Mouse (Mus musculus) frontal cortex, postnatal 25 days (tissue): Measurements from ENCODE around the gene Zc3h12a.

ENCODE experiments used
- DNase-seq, 2 experiments: peaks; one replicate each; pipeline ENCODE4 v3.0.0; 2022; ENCODE audit warnings: low spot score in 2 of 2

Gene Zc3h12a

DNA sequence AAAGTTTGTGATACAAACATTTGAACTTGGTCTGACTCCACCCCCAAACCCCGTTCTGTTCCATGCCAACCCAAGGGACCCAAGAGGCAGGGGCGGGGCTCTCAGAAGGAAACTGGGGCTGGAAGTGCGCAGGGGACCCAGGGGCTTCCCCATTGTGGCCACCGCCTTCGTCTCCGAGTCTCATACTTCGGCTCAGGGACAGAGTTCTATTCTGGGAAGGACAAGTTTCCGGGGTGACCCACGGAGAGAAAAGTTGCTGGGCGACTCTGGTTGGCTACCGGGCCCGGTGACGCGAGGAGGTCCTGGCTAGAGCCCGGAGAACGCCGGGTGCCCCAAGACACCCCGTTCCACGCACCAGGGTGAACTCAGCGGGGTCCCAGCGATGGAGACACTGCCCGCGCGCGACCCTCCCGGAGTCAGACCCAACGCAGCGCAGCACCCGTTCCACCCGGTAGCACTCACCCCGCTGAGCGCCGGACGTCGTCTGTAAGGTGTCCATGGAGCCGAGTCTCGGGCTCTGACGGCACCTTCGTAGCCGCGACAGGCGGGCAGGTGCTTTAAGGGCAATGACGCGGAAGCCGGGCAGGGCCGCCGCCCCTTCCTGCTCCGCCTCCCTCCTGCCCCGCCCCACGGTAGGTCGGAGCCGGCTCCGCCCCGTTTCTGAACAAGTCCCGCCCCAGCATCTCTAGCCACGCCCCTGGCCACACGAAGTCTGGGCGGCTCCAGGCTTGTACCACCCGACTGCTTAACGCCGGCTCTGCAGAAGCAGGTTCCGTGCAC is at the start of gene Zc3h12a:
Gene Zc3h12a, minus strand, starts transcription at position 536 of the 780 bp plus-strand sequence.
- DNase-seq, result peak in 1 of 2 experiments; percentile 50

DNA sequence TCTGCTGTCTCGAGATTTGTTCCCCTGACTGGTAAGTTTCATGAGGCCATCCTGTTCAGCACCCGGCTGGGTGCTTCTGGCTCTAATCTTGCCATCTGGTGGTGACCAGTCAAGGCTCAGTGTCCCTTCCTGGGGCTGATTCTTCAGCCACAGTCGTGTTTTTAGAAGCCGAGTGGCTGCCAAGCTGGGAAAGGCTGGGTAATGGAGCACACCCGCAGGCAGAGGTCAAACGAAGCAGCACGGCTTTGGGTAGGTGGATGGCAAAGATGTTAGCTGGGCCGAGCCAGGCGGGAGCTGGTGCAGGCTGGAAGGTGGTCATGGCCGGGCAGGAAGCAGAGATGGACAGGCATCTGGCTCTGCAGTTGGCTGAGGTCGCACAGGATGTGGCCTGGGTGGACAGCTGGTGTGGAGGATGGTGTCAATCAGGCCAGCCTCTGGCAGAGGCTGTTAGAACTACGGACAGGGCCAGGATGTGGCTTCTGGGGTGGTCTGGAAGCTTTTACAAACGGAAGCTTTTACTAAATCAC is 49.1 kb upstream of the Zc3h12a start:
- DNase-seq, result no peak

GRCm38 (mm10) chr4:125176190-125176589 is 48.5 kb upstream of the Zc3h12a start:
- DNase-seq, result no peak

DNA sequence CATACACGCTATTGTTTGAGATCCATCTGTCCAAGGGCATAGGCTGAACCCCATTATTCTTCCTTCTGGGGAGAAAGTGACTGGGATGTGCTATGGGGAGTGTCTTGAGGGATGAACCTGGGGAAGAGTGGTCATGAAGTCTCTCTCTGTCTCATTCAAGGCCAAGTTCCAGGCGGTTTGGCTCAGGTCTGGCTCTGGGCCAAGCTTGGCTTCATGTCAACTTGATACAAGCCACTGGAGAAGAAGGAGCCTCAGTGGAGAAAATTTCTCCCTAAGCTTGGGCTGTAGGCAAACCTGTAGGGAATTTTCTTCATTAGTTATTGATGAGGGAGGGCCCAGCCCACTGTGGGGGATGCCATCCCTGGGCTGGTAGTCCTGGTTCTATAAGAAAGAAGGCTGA is 48.0 kb upstream of the Zc3h12a start:
- no peak for DNase-seq

GRCm38 (mm10) chr4:125174516-125175185 is 47.0 kb upstream of the Zc3h12a start:
- DNase-seq, result no peak

GRCm38 (mm10) chr4:125173150-125173549 is 45.5 kb upstream of the Zc3h12a start:
- DNase-seq, result no peak

GRCm38 (mm10) chr4:125172736-125173135 is 45.1 kb upstream of the Zc3h12a start:
- no peak for DNase-seq

GRCm38 (mm10) chr4:125167723-125168122 is 40.1 kb upstream of the Zc3h12a start:
- DNase-seq, result no peak

DNA sequence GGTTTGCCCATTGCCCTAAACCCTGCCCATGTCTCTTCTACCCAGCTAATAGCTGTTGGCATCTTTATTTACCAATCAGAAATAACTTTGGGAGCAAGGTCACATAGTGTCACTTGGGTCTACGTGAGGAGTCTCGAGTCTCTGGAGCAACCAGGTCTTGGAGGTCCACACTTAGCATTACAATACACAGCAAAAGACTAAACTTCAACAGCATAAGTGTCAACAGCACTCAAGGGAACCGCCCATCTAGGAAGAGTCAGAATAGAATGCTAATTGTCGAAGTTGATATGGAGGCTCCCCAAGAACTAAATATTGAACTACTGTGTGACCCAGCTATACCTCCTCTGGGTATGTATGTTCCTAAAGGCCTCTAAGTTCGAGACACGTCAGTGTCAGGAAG is 37.2 kb upstream of the Zc3h12a start:
- DNase-seq, result no peak

GRCm38 (mm10) chr4:125162701-125163100 is 35.1 kb upstream of the Zc3h12a start:
- DNase-seq, result no peak

GRCm38 (mm10) chr4:125161392-125161791 is 33.8 kb upstream of the Zc3h12a start:
- DNase-seq, result no peak

DNA sequence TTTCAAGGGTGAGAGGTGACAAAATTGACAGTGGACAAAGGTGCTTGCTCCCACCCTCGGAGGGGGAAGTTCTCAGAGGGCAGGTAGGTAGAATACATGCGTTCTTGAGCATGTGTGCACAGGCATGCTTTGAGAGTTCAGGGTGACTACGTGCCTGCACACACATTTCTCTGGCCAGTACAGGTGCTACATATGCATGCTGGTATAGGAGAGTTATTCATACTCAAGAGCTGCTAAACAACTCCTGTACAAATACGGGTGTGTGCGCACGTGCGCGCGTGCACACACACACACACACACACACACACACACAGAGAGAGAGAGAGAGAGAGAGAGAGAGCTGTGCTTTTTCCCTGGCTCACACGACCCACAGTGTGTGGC is 33.3 kb upstream of the Zc3h12a start:
- DNase-seq, result no peak

DNA sequence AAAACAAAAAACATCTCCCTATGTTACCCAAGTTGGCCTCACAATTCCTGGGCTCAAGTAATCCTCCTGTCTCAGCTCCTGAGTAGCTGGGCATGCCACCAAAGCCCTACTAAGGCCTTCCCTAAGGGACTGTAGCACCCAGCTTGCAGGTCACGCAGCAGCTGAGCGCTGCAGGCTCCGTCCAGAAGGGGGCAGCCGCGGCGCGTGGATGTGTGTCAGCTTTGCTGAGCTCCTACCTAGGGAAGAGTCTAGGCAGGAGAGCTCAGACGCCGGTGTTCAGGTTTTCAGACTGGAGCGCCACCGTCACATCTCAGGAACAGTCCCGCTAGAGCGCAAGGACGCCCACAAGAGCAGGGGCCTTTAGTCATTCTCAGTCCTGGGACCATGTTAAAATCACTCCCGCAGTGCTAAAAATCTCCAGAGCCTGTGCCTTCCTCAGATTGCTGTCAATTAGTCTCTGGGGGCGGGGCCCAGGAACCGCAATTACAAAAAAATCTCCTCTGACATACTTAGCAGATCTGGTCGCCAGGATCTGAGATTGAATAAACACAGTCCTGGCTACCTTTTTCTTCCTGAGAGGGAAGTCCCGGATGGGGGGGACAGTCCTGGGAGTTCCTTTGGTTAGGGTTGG is 32.8 kb upstream of the Zc3h12a start:
- DNase-seq, result peak; percentile 88 to 94

DNA sequence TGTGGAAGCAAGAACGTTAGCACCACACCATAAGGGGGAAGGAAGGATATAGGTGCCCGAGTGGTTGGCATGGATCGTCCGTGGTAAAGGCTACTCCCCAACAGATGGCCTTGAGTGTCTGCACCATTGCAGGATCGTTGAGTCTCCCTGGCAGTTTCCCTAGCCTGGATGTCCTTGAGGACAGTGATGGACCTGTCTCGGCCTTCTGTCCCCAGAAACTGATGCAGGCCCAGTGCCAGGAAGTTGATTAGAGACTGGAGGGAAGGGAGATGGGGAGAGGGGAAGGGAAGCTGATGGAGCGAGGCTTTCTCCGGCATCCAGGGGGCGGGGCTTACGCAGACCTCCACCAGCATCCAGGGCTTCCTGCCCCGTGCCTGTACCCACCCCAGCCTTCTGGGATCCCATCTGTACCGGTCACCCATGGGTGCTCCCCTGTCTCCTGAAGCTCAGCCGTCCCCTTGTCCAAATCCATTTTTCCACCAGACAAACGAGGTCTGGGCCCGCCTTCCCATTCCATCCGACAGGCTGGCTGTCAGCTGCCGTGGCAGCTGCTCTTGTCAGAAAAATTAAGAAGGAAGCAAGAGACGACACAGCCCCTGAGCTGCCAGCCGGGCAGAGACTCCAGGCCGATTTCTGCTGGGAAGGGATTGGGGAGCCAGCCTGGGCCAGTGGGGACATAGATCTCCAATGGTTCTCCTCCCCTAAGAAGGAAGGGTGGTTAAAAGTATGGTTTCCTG is 31.1 kb upstream of the Zc3h12a start:
- no peak for DNase-seq

- DNase-seq, result no peak
Measured at GRCm38 (mm10) chr4:125158081-125158480, 30.4 kb upstream of the Zc3h12a start.

GRCm38 (mm10) chr4:125157322-125157721 is 29.7 kb upstream of the Zc3h12a start:
- DNase-seq, result no peak

GRCm38 (mm10) chr4:125155646-125156045 is 28.0 kb upstream of the Zc3h12a start:
- DNase-seq, result no peak

DNA sequence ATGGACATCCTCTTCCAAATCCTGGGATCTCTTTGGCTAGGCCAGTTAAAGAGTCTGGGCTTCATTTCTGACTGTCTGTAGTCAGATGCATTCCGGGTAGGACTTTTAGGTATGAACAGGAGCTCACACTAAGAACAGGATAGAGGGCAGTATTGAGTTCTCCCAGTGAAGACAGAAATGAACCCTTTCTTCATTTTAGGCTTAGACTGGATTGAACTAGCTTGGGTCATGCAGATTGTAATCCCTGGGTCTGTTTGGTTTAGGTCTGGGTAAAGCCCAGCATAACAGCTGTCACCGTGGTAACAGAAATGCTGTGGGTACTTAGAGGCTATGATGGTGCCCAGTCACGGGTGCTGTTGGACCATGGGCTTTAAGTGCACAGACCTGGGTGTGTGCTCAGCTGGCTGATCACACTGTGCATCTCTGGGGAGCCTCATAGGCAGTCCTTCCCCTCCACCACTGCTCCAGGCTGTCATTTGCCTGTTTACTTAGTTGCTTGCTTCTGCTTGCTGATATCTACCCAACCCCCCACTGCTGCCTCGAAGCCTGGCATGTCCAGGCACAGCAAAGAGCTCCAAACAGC is 26.1 kb upstream of the Zc3h12a start:
- no peak for DNase-seq

DNA sequence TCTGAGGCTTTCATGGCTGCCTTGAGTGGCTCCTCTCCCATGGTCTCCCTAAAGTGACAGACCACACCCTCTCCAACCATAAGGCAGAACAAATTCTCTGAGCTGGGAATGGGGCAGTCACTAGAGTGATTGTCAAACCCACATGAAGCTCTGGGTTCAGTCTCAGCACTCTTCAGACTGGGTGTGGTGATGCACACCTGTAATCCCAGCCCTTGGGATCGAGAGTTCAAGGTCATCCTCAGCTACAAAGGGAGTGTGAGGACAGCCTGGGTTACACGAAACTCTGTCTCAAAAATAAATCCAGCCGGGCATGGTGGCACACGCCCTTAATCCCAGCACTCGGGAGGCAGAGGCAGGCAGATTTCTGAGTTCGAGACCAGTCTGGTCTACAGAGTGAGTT is 24.8 kb upstream of the Zc3h12a start:
- DNase-seq, result no peak

- DNase-seq, result no peak
Measured at GRCm38 (mm10) chr4:125149460-125149859, 21.8 kb upstream of the Zc3h12a start.

- DNase-seq, result no peak
Measured at GRCm38 (mm10) chr4:125147970-125148369, 20.3 kb upstream of the Zc3h12a start.

GRCm38 (mm10) chr4:125145213-125145612 is 17.6 kb upstream of the Zc3h12a start:
- DNase-seq, result no peak
